Mouse (Mus musculus) kidney, embryonic 15.5 days (tissue): Measurements from ENCODE around the gene Aif1. TPM values are rescaled to one million over a fixed set of nuclear protein-coding genes. Genes with fewer than 3 reads are reported as not detected.
A peak's percentile ranks its signal among the peaks of the same experiment; 100 is the strongest.

Source experiments
- ATAC-seq: fragments of 200-750 bp; cut with Nextera tagmentation; replicated peaks from 2 replicates; pipeline ENCODE4 v1.8.0; 2017; ENCODE audit warnings: moderate TSS enrichment; ENCODE audit not compliant: low FRiP score
- H3K27ac ChIP-seq: fragments of 300-500 bp; sonication (generic); 2 replicates; pipeline ENCODE4 v1.5.1; 2015; ENCODE audit warnings: mild to moderate bottlenecking, inconsistent platforms
- H3K27me3 ChIP-seq: fragments of 300-500 bp; sonication (generic); 2 replicates; pipeline ENCODE4 v1.6.1; 2015; ENCODE audit warnings: inconsistent platforms
- H3K36me3 ChIP-seq: fragments of 300-500 bp; sonication (generic); 2 replicates; pipeline ENCODE4 v1.6.1; 2015; ENCODE audit warnings: inconsistent platforms
- H3K4me1 ChIP-seq: fragments of 300-500 bp; sonication (generic); 2 replicates; pipeline ENCODE4 v1.6.1; 2015; ENCODE audit warnings: inconsistent platforms
- H3K4me2 ChIP-seq: fragments of 300-500 bp; sonication (generic); 2 replicates; pipeline ENCODE4 v1.6.1; 2015; ENCODE audit warnings: moderate library complexity, mild to moderate bottlenecking, inconsistent platforms
- H3K4me3 ChIP-seq: fragments of 300-500 bp; sonication (generic); replicated peaks from 2 replicates; pipeline ENCODE4 v1.5.1; 2015; ENCODE audit warnings: mild to moderate bottlenecking, inconsistent platforms
- H3K9ac ChIP-seq: fragments of 300-500 bp; sonication (generic); 2 replicates; pipeline ENCODE4 v1.6.1; 2015; ENCODE audit warnings: mild to moderate bottlenecking, inconsistent platforms
- H3K9me3 ChIP-seq: fragments of 300-500 bp; sonication (generic); replicated peaks from 2 replicates; pipeline ENCODE4 v1.6.1; 2016; ENCODE audit warnings: inconsistent platforms
- WGBS: fragments of 180-500 bp; shearing (Covaris S2); methylation state at CpG from one replicate; pipeline ENCODE4 v1.1.7; 2015; ENCODE audit warnings: mixed read lengths; 5-methylcytosine and 5-hydroxymethylcytosine counted together
- polyA plus RNA-seq: library from polyadenylated mRNA; unstranded; fragments of >200 nt; fragmentation: Nextera tagmentation; extraction: Ambion mirVana; gene quantifications from 2 replicates; pipeline ENCODE4 v1.2.1, GENCODE M21; 2015

Gene Aif1
- polyA plus RNA-seq, 1 experiment from 2014 or later = 9.2 TPM

DNA sequence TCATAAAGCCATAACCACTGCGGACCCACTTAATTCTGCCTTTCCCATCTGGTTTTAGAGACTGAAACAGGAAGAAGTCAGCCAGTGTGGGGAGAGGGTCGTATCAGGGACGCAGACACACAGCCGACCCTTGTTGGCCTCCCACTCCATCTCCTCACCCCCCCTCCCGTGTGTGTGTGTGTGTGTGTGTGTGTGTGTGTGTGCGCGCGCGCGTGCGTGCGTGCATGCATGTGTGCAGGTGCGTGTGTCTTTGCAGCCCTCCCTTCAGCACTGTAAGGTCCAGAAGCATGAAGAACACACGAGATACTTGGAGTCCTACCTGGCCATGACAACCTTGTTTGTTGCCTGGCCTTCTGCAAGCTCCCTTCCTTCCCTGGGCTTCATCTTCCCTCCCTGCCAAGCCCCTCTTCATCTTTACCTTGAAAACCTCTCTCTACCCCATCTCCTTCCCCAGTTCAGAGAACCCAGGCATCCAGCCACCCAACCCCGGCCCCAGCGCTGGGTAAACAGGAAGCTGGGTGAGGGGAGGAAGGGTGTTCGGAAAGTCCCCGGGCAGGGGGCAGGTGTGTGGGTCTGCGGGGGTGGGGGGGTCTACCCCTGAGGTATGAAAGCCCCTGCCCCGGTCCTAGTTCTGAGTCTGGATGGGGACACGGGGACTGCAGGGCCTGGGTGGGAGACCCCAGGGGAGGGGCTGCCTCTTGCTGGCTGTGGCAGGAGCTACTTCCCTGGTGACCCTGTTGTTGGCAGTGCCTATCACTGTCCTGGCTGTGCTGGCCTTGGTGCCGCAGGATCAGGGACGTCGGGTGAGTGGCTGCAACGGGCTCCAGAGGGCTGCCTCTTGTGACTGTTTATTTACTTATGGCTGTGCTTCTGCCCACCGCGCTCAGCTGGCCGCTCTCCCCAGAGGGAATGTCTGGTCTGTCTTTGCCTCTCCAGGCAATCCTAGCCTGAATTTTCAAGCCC lies 18.3 kb upstream of the Aif1 start, which contains the start of gene Ltb:
Gene Ltb, plus strand, starts transcription at position 559 of the 963 bp plus-strand sequence.
- H3K4me1 ChIP-seq = peaks cover 22% of the 10 kb centered on the region
- H3K27ac ChIP-seq = no peak within 1 kb of the TSS
- WGBS = 59% methylated on average over 28 of the region's 28 CpGs
- H3K27me3 ChIP-seq = peaks cover 50% of the 10 kb centered on the region
- no peaks in the 10 kb centered on the region for H3K9me3 ChIP-seq
- no peak within 1 kb of the TSS for H3K9ac ChIP-seq
- peak within 1 kb of the TSS; percentile 83 for H3K4me2 ChIP-seq
- no peaks in the 10 kb centered on the region for H3K36me3 ChIP-seq
- H3K4me3 ChIP-seq = peak within 1 kb of the TSS; percentile 49
- no peak for ATAC-seq

DNA sequence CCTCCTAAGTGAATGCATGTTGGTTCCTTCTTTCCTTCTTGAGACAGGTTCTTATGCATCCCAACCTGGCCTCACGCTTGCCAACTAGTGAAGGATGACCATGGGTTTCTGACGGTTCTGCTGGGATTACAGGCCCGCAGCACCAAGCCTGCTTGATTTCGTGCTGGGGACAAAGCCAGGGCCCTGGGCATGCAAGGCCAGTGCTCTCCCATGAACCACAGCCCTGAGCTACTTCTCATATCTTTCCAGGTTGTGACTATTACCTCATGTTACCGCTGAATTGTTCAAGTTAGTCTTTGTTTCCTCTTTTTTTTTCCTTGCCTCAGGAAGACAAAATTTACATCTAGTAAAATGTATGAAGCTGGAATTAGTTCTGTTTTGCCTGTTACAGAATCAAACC lies 17.1 kb upstream of the Aif1 start:
- H3K27me3 ChIP-seq = peaks cover 42% of the 10 kb centered on the region
- no peak for ATAC-seq
- H3K9me3 ChIP-seq = no peaks in the 10 kb centered on the region
- no peak overlapping the region for H3K4me2 ChIP-seq
- 85% methylated on average over 5 of the region's 5 CpGs for WGBS
- H3K9ac ChIP-seq = no peak overlapping the region
- no peak overlapping the region for H3K27ac ChIP-seq
- H3K4me3 ChIP-seq = no peak overlapping the region
- H3K36me3 ChIP-seq = no peaks in the 10 kb centered on the region
- H3K4me1 ChIP-seq = peaks cover 22% of the 10 kb centered on the region

DNA sequence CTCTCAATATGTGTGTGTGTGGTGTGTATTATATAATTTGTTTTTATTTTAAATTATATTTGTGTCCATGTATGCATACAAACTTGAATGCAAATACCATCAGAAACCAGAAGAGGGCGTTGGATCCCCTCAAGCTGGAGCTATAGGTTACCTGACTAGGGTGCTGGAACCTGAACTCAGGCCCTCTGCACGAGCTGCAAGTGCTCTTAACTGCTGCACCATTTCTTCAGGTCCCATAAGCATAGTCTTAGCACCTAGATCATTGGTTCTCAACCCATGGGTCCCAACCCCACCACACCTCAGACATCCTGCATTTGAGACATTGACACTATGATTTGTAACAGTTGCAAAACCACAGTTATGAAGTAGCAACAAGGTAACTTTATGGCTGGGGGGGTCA lies 15.9 kb upstream of the Aif1 start:
- peaks cover 36% of the 10 kb centered on the region for H3K27me3 ChIP-seq
- no peak for ATAC-seq
- H3K4me1 ChIP-seq = peaks cover 23% of the 10 kb centered on the region
- no peak overlapping the region for H3K9ac ChIP-seq
- H3K9me3 ChIP-seq = no peaks in the 10 kb centered on the region
- no peak overlapping the region for H3K4me2 ChIP-seq
- 70% methylated on average over 2 of the region's 2 CpGs for WGBS
- no peaks in the 10 kb centered on the region for H3K36me3 ChIP-seq
- no peak overlapping the region for H3K4me3 ChIP-seq
- no peak overlapping the region for H3K27ac ChIP-seq

DNA sequence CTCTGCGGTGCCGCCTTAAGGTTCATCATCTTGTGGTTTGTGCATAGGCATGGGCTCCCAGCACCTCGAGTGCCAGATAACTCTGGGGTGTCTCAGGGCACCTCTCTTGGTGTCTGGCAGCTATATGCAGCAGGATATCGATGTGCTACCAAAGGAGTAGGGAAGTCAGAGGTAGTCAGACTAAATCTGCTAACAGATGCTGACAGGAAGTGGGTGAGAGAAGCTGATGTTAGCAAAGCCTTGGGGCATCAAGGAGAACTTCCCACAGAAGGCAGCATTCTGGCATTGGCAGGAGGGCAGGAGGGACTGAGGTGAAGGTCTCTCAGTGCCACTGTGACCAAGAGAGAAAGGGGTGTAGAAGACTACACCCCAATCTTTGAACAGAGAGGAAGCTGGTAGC lies 14.2 kb upstream of the Aif1 start:
- Histone ChIP-seq H3K4me2 (no peak overlapping the region), H3K4me1 (peaks cover 21% of the 10 kb centered on the region), H3K27me3 (peaks cover 20% of the 10 kb centered on the region), H3K9ac (no peak overlapping the region), H3K9me3 (no peaks in the 10 kb centered on the region), H3K4me3 (no peak overlapping the region), H3K27ac (no peak overlapping the region), H3K36me3 (no peaks in the 10 kb centered on the region)
- WGBS = 80% methylated on average over 4 of the region's 4 CpGs
- ATAC-seq = no peak

DNA sequence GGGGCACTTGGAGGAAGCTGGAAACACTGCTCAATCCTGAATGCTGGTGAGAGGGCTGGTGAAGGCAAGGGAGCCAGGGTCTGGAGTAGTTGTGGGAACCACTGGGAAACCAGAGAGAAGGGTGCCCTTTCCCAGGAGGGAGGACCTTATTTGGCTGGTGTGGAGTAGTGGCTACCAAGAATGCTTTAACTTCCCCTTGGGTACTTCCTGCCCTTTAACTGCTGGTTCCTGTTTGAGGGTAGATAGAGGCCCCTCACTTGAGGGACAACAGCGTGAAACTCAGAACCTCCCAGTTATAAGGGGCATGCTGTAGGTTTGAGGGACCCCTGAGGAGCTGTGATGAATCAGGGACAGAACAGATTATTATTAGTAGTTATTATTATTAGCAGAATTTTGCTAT lies 13.3 kb upstream of the Aif1 start:
- Histone ChIP-seq H3K4me3 (no peak overlapping the region), H3K36me3 (no peaks in the 10 kb centered on the region), H3K27ac (no peak overlapping the region), H3K4me1 (peaks cover 13% of the 10 kb centered on the region), H3K4me2 (no peak overlapping the region), H3K27me3 (peaks cover 11% of the 10 kb centered on the region), H3K9me3 (no peaks in the 10 kb centered on the region), H3K9ac (no peak overlapping the region)
- 52% methylated on average over 1 of the region's 1 CpGs for WGBS
- no peak for ATAC-seq

DNA sequence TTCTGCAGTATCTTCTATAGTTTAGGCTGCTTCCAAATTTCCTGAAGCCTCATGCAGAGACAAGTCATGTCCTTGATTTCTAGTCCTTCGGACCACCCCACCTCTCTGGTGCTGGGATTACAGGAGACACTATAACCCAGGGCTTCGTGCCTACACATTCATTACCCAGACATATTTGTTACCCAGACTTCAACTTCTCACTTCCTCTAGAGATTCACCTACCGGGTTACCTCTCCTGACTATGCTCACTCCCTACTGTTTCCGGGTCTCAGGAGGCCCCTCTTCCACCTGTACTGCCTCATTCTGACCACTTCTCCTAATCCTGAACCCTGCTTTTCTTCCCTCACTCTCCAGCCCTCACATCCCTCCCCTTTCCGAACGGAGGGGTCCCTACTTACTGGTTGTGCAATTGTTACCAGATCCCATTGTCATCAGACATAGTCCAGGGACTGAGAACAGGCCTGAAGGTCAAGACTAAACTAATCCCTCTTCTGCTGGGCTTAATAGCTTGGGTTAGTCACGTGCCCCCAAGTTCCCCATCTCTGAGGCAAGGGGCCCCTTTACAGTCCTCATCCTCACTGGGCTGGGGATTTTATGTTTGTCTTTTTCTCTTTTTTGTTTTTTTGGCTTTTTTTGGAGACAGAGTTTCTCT lies 12.2 kb upstream of the Aif1 start, which contains the start of gene Lst1:
Gene Lst1, minus strand, starts transcription at position 481 of the 652 bp plus-strand sequence.
- ATAC-seq = no peak
- H3K4me1 ChIP-seq = peaks cover 12% of the 10 kb centered on the region
- WGBS = 78% methylated on average over 7 of the region's 7 CpGs
- H3K4me2 ChIP-seq = no peak within 1 kb of the TSS
- H3K9me3 ChIP-seq = no peaks in the 10 kb centered on the region
- no peaks in the 10 kb centered on the region for H3K36me3 ChIP-seq
- no peak within 1 kb of the TSS for H3K27ac ChIP-seq
- no peak within 1 kb of the TSS for H3K9ac ChIP-seq
- H3K27me3 ChIP-seq = 0 out of 2 replicates have a peak, but pooled peaks cover under 1% of the 10 kb centered on the region
- H3K4me3 ChIP-seq = no peak within 1 kb of the TSS

GRCm38 (mm10) chr17:35187345-35187744 lies 11.5 kb upstream of the Aif1 start:
- H3K4me3 ChIP-seq = no peak overlapping the region
- 63% methylated on average over 4 of the region's 4 CpGs for WGBS
- no peak overlapping the region for H3K4me2 ChIP-seq
- H3K36me3 ChIP-seq = no peaks in the 10 kb centered on the region
- peaks cover 12% of the 10 kb centered on the region for H3K4me1 ChIP-seq
- H3K9ac ChIP-seq = no peak overlapping the region
- no peak for ATAC-seq
- H3K27me3 ChIP-seq = no peaks in the 10 kb centered on the region
- no peak overlapping the region for H3K27ac ChIP-seq
- no peaks in the 10 kb centered on the region for H3K9me3 ChIP-seq

DNA sequence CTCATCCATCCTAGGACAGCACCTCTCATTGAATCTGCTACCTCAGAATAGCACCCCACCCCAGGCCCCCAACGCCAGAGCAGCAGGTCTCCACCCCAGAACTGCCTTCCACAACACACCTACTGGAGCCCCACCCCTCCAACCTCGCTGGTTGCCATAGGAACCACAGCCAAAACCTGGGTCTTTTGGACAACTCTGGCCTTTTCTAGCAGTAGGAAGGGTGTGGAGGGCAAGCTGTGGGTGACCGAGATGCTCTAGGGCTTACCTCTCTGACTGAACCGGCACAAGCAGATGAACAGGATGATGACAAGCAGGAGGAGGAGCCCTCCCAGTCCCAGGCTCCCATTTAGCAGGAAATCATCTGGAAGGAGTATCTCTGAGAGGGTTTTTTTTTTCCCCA lies 10.8 kb upstream of the Aif1 start:
- H3K27ac ChIP-seq = peak overlapping the region; percentile 87
- H3K4me2 ChIP-seq = peak overlapping the region; percentile 59
- H3K36me3 ChIP-seq = no peaks in the 10 kb centered on the region
- no peak overlapping the region for H3K9ac ChIP-seq
- H3K27me3 ChIP-seq = no peaks in the 10 kb centered on the region
- no peaks in the 10 kb centered on the region for H3K9me3 ChIP-seq
- H3K4me1 ChIP-seq = peaks cover 12% of the 10 kb centered on the region
- peak overlapping the region; percentile 47 for H3K4me3 ChIP-seq
- 0 out of 2 replicates have a peak, but pooled peaks have one; percentile 45 for ATAC-seq
- 0% methylated on average over 4 of the region's 4 CpGs for WGBS

GRCm38 (mm10) chr17:35185639-35186611 lies 10.1 kb upstream of the Aif1 start:
- Histone ChIP-seq H3K36me3 (no peaks in the 10 kb centered on the region), H3K4me1 (peaks cover 12% of the 10 kb centered on the region), H3K4me3 (peak overlapping the region; percentile 47), H3K27me3 (no peaks in the 10 kb centered on the region), H3K27ac (peak overlapping the region; percentile 87), H3K9me3 (no peaks in the 10 kb centered on the region), H3K4me2 (peak overlapping the region; percentile 59), H3K9ac (peak overlapping the region; percentile 38; the same call in 1 of the 2 replicates)
- WGBS = 3% methylated on average over 18 of the region's 18 CpGs
- peak; percentile 65; the same call in 1 of the 2 replicates for ATAC-seq

- 85% methylated on average over 5 of the region's 5 CpGs for WGBS
- H3K4me3 ChIP-seq = no peak overlapping the region
- H3K4me2 ChIP-seq = no peak overlapping the region
- no peak for ATAC-seq
- no peaks in the 10 kb centered on the region for H3K27me3 ChIP-seq
- no peak overlapping the region for H3K27ac ChIP-seq
- no peaks in the 10 kb centered on the region for H3K36me3 ChIP-seq
- no peak overlapping the region for H3K9ac ChIP-seq
- H3K9me3 ChIP-seq = no peaks in the 10 kb centered on the region
- H3K4me1 ChIP-seq = no peaks in the 10 kb centered on the region
Measured at GRCm38 (mm10) chr17:35180093-35180492, 4.2 kb upstream of the Aif1 start.

- Histone ChIP-seq H3K9ac (no peak overlapping the region), H3K4me2 (no peak overlapping the region), H3K9me3 (no peaks in the 10 kb centered on the region), H3K27ac (no peak overlapping the region), H3K27me3 (no peaks in the 10 kb centered on the region), H3K4me1 (no peaks in the 10 kb centered on the region), H3K36me3 (no peaks in the 10 kb centered on the region), H3K4me3 (no peak overlapping the region)
- 21% methylated on average over 5 of the region's 5 CpGs for WGBS
- peak; percentile 79 for ATAC-seq
Measured at GRCm38 (mm10) chr17:35178528-35178927, 2.7 kb upstream of the Aif1 start.
